Mouse (Mus musculus) bone marrow, adult 2 months (tissue): Measurements from ENCODE around the gene Sypl. TPM values are rescaled to one million over a fixed set of nuclear protein-coding genes. Genes with fewer than 3 reads are reported as not detected.

Experiments used
- H3K27ac ChIP-seq: fragments of 200-500 bp; 2 replicates; pipeline ENCODE4 v1.5.1; 2012; ENCODE audit warnings: low read depth, mild to moderate bottlenecking, control low read depth, inconsistent platforms, low read length; ENCODE audit not compliant: control insufficient read depth, poor library complexity, insufficient read depth
- H3K4me1 ChIP-seq: fragments of 200-500 bp; 2 replicates; pipeline ENCODE4 v1.6.1; 2011; ENCODE audit warnings: low read length; ENCODE audit not compliant: control insufficient read depth, insufficient read depth
- H3K4me3 ChIP-seq: fragments of 200-500 bp; replicated peaks from 2 replicates; pipeline ENCODE3; 2011; ENCODE audit warnings: mild to moderate bottlenecking, low read depth, low read length, control low read depth; ENCODE audit not compliant: control insufficient read depth
- CTCF ChIP-seq: fragments of 200-500 bp; IDR thresholded peaks from 2 replicates; pipeline ENCODE4 v1.5.1; 2011; ENCODE audit warnings: low read length, control low read depth; ENCODE audit not compliant: control insufficient read depth, insufficient read depth
- POLR2A ChIP-seq: fragments of 200-500 bp; IDR thresholded peaks from 2 replicates; pipeline ENCODE4 v1.6.1; 2011; ENCODE audit warnings: low read depth, mild to moderate bottlenecking, control low read depth, low read length, borderline replicate concordance; ENCODE audit not compliant: control insufficient read depth
- WGBS: fragments of 180-500 bp; shearing (Covaris S2); methylation state at CpG from one replicate; pipeline ENCODE4 v1.1.7; 2018; 5-methylcytosine and 5-hydroxymethylcytosine counted together
- polyA plus RNA-seq: library from polyadenylated mRNA; stranded (reverse); fragments of >200 nt; gene quantifications from 2 replicates; pipeline ENCODE4 v1.2.4, GENCODE M21; 2011; ENCODE audit warnings: low replicate concordance; ENCODE audit not compliant: missing spikeins, insufficient read depth, insufficient read length

The Sypl gene
- polyA plus RNA-seq, 1 experiment = 25.4 TPM

- 65% methylated on average over 4 of the region's 4 CpGs for WGBS
- Histone ChIP-seq H3K4me3 (no peak overlapping the region), H3K4me1 (no peaks in the 10 kb centered on the region; the same call in 1 of the 2 replicates), H3K27ac (no peak overlapping the region)
- no peak for TF ChIP-seq CTCF
- no peak for TF ChIP-seq POLR2A
These were observed 46.7 kb downstream of the Sypl start for GRCm38 (mm10) chr12:33000402-33000801.

- WGBS = 80% methylated on average over 8 of the region's 8 CpGs
- H3K27ac ChIP-seq = no peak overlapping the region
- H3K4me3 ChIP-seq = no peak overlapping the region
- H3K4me1 ChIP-seq = no peaks in the 10 kb centered on the region; the same call in 1 of the 2 replicates
- TF ChIP-seq POLR2A = no peak
- TF ChIP-seq CTCF = no peak
These were observed 49.8 kb downstream of the Sypl start for GRCm38 (mm10) chr12:33003339-33003965.

GRCm38 (mm10) chr12:33005858-33006257 is 52.2 kb downstream of the Sypl start:
- H3K27ac ChIP-seq = no peak overlapping the region
- TF ChIP-seq POLR2A (no peak), CTCF (no peak)
- H3K4me1 ChIP-seq = no peaks in the 10 kb centered on the region; the same call in 1 of the 2 replicates
- no peak overlapping the region for H3K4me3 ChIP-seq
- 77% methylated on average over 5 of the region's 5 CpGs for WGBS

DNA sequence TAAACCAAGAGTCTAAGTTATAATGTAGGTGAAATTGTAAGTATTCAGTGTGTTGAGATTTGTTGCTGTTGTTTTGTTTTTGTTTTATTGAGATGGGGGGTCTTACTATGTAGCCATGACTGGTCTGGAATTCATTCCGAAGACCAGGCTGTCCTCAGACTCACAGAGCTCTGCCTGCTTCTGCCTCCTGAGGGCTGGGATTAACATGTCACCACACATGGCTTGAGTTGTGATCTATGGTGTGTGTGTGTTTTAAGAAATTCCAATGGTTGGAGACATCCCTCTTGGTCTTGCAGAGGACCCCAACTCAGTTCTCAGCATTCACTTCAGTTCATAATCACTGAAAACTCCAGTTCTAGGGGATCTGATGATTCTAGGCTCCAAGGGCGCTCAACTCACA is 53.5 kb downstream of the Sypl start:
- TF ChIP-seq CTCF = no peak
- TF ChIP-seq POLR2A = no peak
- Histone ChIP-seq H3K27ac (no peak overlapping the region), H3K4me3 (no peak overlapping the region), H3K4me1 (no peaks in the 10 kb centered on the region; the same call in none of the 2 replicates)
- WGBS = 79% methylated on average over 2 of the region's 2 CpGs

- no peak overlapping the region for H3K27ac ChIP-seq
- H3K4me1 ChIP-seq = no peaks in the 10 kb centered on the region; the same call in none of the 2 replicates
- WGBS = 53% methylated on average over 7 of the region's 7 CpGs
- no peak overlapping the region for H3K4me3 ChIP-seq
- no peak for TF ChIP-seq CTCF
- no peak for TF ChIP-seq POLR2A
These were observed 54.8 kb downstream of the Sypl start for GRCm38 (mm10) chr12:33008305-33009110.

- no peak for TF ChIP-seq CTCF
- no peak for TF ChIP-seq POLR2A
- 75% methylated on average over 6 of the region's 6 CpGs for WGBS
- Histone ChIP-seq H3K27ac (no peak overlapping the region), H3K4me1 (no peaks in the 10 kb centered on the region; the same call in none of the 2 replicates), H3K4me3 (no peak overlapping the region)
These were observed 55.7 kb downstream of the Sypl start for GRCm38 (mm10) chr12:33009206-33009966.

GRCm38 (mm10) chr12:33010026-33010425 is 56.3 kb downstream of the Sypl start:
- TF ChIP-seq POLR2A (no peak), CTCF (peak; percentile 91)
- WGBS = 13% methylated on average over 3 of the region's 3 CpGs
- Histone ChIP-seq H3K27ac (no peak overlapping the region), H3K4me1 (no peaks in the 10 kb centered on the region; the same call in none of the 2 replicates), H3K4me3 (no peak overlapping the region)

GRCm38 (mm10) chr12:33014050-33014796 is 60.5 kb downstream of the Sypl start:
- Histone ChIP-seq H3K4me3 (no peak overlapping the region), H3K27ac (no peak overlapping the region), H3K4me1 (no peaks in the 10 kb centered on the region; the same call in none of the 2 replicates)
- TF ChIP-seq CTCF (no peak), POLR2A (no peak)
- 72% methylated on average over 7 of the region's 7 CpGs for WGBS
